Mouse (Mus musculus): ENCODE results near the gene Srgap3. TPM values are rescaled to one million over a fixed set of nuclear protein-coding genes. Genes with fewer than 3 reads are reported as not detected.

Srgap3 gene
- total RNA-seq (2021), result 10 to 100 TPM; 17.1 to 26.3 TPM
- long read RNA-seq, experiment 1, partial matches to known transcripts, result 0 of 1 reads
- long read RNA-seq, experiment 1, other reads (novel, unspliced or antisense), result 1 of 1 reads
- long read RNA-seq, experiment 2, partial matches to known transcripts, result 0 of 1 reads
- long read RNA-seq, experiment 2, other reads (novel, unspliced or antisense), result 1 of 1 reads

GRCm38 (mm10) chr6:112946895-112947436, at the start of gene Srgap3:
TSS of gene Srgap3 (minus strand) at chr6:112947266.
- DNase-seq, result peak; percentile 88 to 89

DNA sequence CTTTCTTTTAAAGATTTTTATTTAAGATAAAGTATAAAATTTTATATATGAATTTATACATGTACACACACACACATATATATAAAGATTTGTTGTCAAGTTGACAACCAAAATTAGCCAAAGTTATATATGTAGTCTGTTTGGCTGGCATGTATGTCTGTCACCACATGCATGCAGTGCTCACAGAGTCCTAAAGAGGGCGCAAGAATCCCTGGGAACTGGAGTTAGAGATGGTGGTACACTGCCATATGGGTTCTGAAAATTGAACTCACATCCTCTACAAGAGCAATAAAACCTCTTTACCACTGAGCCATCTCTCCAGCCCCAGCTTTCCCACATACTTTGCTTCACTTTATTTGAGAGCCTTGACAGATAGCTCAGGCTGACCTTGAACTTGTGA, 48.6 kb upstream of the Srgap3 start:
- DNase-seq, result no peak

DNA sequence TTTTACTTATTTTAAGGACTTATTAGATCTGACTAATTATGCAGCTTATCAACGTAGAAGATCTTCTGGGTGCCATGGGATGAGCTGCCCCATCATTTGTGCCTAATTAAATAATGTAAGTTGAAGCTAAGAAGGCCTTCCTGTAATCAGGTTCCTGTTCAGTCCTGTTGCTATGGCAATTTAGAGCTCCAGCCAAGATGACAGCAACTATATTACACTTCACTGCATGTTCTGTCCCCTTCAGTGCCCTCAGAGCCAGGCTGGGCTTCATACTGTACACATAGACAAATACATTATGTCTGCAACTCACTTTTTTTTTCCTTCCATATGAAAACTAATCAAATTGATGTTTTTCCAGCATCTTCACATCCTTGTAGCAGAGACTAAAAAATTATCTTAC, 43.1 kb upstream of the Srgap3 start:
- no peak for DNase-seq

DNA sequence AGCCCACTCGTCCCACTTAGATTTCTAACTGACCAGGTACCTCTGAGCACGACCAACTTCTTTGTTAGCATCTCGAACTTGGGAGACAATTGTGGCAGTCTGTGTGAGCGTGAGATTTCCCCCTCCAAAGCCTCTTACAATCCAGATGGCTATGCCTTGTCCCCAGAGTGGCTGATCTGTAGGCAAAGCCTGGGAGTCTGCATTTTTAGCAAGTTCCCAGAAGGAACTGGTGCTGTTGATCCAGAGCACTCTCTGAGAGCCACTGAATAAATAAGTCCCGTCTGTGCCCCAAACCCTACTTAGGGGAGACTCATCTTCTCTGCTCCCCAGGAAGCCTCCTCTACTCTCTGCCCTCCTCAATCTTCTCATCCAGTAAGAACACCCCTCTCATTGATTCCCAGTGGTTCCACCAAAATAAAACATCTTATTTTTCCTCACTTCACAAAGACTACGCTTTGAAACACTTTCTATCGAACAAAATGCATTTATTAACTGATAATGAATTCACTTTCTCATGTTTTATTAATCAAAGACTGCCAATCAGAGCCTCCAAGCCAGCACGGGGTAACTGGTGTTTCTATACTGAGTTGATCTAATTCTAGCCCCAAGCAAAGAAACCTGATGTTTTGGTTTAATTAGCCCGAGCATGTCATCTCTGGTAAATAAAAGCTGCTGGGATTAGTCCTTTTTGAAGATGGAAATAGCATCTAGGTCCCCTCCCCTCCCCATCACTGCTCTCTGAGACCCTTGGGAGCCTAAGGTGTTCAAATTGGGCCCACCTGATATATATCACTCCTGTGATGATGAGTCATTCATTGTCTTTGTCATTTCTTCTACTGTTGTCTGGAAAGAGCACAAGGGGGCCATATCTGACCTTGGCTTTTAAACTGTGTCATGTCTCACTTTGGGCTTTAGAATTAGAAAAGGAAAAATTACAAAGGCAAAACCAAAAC, 38.6 kb upstream of the Srgap3 start:
- no peak for DNase-seq

- DNase-seq, result no peak
These were observed 35.2 kb upstream of the Srgap3 start for GRCm38 (mm10) chr6:112982241-112982640.

DNA sequence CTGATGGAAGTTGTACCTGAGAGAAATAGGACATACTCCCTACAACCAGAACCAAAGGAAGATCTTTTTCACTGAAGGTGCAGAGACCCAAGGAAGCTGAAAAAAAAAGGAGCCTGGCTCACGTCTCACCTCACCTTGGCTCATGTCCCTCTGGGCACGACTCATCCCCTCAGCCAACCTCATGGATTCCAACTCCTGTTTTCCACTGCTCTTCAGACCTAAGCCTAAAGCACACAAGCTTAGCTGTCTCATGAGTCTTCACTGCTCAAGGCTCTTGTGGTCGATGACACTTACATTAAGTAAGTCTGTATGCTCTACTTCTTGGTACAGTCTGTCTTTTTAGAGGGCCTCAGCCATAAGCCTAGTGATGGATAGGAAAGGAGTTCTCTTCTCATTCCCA, 31.9 kb upstream of the Srgap3 start:
- no peak for DNase-seq

- DNase-seq, result no peak
These were observed 30.2 kb upstream of the Srgap3 start for GRCm38 (mm10) chr6:112977246-112977645.

- no peak for DNase-seq
These were observed 29.5 kb upstream of the Srgap3 start for GRCm38 (mm10) chr6:112976541-112976940.

GRCm38 (mm10) chr6:112976136-112976535, 29.1 kb upstream of the Srgap3 start:
- DNase-seq, result peak; percentile 13 to 49

GRCm38 (mm10) chr6:112973786-112974720, 27.0 kb upstream of the Srgap3 start:
- DNase-seq, result no peak

DNA sequence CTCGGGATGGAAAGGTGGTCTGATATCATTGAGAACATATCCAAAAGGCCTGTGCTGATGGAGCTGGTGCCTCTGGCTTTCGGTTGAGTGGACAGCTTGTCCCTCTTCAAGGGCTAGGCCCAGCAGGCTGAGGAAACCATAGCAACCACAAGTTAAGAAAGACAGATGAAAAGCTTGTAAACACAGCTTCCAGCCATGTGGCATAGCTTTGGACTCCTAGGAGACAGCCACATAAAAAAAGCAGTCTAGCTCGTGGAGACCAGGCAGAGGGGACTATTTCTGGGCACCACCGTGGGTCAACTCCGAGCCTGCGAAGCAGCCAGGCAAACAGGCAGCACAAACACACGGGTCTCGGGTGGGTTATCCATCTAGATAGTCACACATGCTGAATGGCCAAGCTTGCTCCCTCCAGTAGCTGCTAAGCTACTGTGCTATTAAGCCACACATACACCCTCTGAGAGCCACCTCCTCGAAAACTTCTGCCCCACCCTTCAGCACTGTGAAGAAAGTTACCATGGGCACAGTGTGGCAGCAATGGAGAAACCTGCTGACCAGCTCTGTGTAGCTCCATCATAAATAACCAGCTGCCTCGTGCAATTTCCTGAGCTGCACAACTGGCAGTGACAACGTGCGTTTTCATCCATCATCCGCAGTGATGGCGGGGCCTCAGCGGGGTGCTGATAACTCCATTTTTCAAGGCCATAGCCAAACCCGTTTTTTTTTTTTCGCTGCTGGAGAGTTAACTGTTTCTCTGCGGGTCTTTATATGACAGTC, 26.0 kb upstream of the Srgap3 start:
- DNase-seq, result peak; percentile 39 to 59

- DNase-seq, result no peak
These were observed 25.1 kb upstream of the Srgap3 start for GRCm38 (mm10) chr6:112972127-112972526.

DNA sequence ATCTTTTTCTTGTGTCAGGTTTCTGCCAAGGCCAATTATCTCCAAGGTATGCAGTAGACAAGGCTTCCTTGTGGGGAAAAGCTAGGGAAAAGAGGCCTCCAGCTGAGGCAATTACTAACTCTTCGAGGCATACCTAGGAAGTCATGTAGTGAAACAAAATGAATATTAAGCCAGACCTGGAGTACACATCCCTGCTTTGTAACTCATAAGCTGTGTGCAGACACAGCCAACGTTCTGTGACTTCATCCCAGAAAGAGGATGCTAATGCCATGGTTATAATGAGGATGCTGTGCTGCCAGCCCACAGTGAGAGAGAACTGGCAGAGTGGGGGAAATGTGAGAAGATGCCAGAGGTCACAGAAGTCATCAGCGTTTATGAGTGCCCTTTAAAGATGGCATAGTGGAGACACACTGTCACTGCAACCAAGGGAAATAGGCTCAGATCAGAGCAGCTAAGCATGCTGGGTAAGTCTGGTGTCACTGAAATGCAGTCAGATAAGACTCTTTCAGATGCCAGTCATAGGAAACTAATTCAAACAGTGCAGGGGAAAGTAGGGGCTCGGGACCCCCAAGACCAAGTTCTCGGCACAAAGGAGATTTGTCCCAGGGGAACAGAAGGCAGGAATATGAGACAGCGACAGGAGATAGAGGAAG, 24.2 kb upstream of the Srgap3 start:
- no peak for DNase-seq

- DNase-seq, result no peak
These were observed 20.3 kb upstream of the Srgap3 start for GRCm38 (mm10) chr6:112967359-112967758.

- no peak for DNase-seq
These were observed 11.3 kb upstream of the Srgap3 start for GRCm38 (mm10) chr6:112958360-112958759.

GRCm38 (mm10) chr6:112957583-112958280, 10.7 kb upstream of the Srgap3 start:
- DNase-seq, result no peak

DNA sequence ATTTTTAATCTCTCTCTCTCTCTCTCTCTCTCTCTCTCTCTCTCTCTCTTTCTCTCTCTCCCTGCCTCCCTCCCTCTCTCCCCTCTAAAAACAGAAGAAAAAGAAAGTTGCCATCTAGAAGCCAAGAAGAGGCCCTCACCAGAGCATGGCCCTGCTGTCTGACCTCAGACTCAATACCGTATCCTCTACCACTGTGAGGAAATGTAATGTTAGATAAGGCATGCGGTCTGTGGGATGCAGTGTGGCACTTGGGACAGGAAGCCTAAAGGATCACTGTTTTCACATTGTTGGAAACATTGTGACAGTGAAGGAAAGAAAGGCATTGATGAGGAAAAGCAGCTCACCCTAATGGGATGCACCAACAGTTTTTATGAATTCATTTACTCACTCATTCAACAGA, 8.7 kb upstream of the Srgap3 start:
- DNase-seq, result no peak

DNA sequence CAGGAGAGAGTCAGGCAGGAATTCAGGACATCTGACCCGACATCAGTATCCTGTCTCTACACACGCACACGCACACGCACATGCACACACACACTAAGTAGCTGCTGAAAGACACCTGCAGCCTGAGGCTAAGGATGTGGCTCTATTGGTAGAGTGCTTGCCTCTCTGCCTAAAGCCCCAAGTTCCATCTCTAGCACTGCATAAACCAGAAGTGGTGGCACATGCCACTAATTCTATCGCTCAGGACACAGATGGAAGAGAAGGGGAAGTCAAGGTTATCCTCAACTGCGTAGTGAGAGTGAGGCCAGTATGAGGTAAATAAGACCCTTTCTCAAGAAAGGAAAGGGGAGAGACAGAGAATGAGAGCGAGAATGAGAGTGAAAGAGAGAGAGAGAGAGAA, 6.8 kb upstream of the Srgap3 start:
- DNase-seq, result no peak

GRCm38 (mm10) chr6:112951254-112951653, 4.2 kb upstream of the Srgap3 start:
- DNase-seq, result peak in 1 of 2 experiments; percentile 29
